ENCODE assay signal across 10 mouse cellular contexts in genomic region chr10:41403364-41403763, GRCm38 (mm10).
"Had no signal": no experiment of that assay in that cellular context is flagged by ENCODE, and none has a peak within 500 bp of the region (broad histone marks: within the 10 kb centered on the region; RNA-seq: fewer than 3 reads in every experiment).

No protein-coding gene starts in this region.

- H3K27ac ChIP-seq: limb, embryonic 10.5 days; liver, embryonic 15.5 days; lung, embryonic 15.5 days; midbrain, embryonic 13.5 days; neural tube, embryonic 15.5 days had no signal

- H3K9me3 ChIP-seq: limb, embryonic 10.5 days; liver, embryonic 15.5 days; lung, embryonic 15.5 days; midbrain, embryonic 13.5 days; neural tube, embryonic 15.5 days had no signal

- H3K4me1 ChIP-seq: limb, embryonic 10.5 days; liver, embryonic 15.5 days; lung, embryonic 15.5 days; midbrain, embryonic 13.5 days; neural tube, embryonic 15.5 days had no signal

- H3K36me3 ChIP-seq: limb, embryonic 10.5 days; liver, embryonic 15.5 days; lung, embryonic 15.5 days; midbrain, embryonic 13.5 days; neural tube, embryonic 15.5 days had no signal

- H3K4me3 ChIP-seq: limb, embryonic 10.5 days; liver, embryonic 15.5 days; lung, embryonic 15.5 days; midbrain, embryonic 13.5 days; neural tube, embryonic 15.5 days had no signal

- ATAC-seq: intestine, postnatal 0 days; midbrain, embryonic 13.5 days had no signal

- DNase-seq: kidney, postnatal 14 days; right cerebral cortex, postnatal 25 days; thymus, postnatal 36 days had no signal

- H3K27me3 ChIP-seq: liver, embryonic 15.5 days; lung, embryonic 15.5 days; midbrain, embryonic 13.5 days; neural tube, embryonic 15.5 days had no signal

- H3K9ac ChIP-seq: liver, embryonic 15.5 days; lung, embryonic 15.5 days; midbrain, embryonic 13.5 days; neural tube, embryonic 15.5 days had no signal

- H3K4me2 ChIP-seq: liver, embryonic 11.5 days; liver, embryonic 15.5 days; lung, embryonic 15.5 days; midbrain, embryonic 13.5 days; neural tube, embryonic 15.5 days had no signal
